Mouse (Mus musculus): Measurements from ENCODE around the gene Atpaf2. TPM values are rescaled to one million over a fixed set of nuclear protein-coding genes. Genes with fewer than 3 reads are reported as not detected.

The Atpaf2 gene
- polyA plus RNA-seq, 1 experiment from 2014 or later, result 51.6 TPM

Other genes starting within 250 kb of the Atpaf2 start
- 76.7 and 78.1 TPM in 2 replicates for gene Srebf1, start 195.9 kb downstream of the Atpaf2 start, polyA plus RNA-seq (2015; fragmentation: Nextera tagmentation; extraction: Ambion mirVana)
- 34.1 and 36.7 TPM in 2 replicates for gene Tom1l2, start 65.6 kb downstream of the Atpaf2 start, polyA plus RNA-seq (2015; fragmentation: Nextera tagmentation; extraction: Ambion mirVana)
- gene Drc3, start 65.1 kb downstream of the Atpaf2 start, polyA plus RNA-seq (2015; fragmentation: Nextera tagmentation; extraction: Ambion mirVana), result 10.5 and 20.0 TPM in 2 replicates
- 29.5 and 30.7 TPM in 2 replicates for gene Gid4, start 1.3 kb downstream of the Atpaf2 start, polyA plus RNA-seq (2015; fragmentation: Nextera tagmentation; extraction: Ambion mirVana)
- 100 and 106 TPM in 2 replicates for gene Drg2, start 36.1 kb upstream of the Atpaf2 start, polyA plus RNA-seq (2015; fragmentation: Nextera tagmentation; extraction: Ambion mirVana)
- 0.38 and 0.43 TPM in 2 replicates for gene Myo15, start 50.9 kb upstream of the Atpaf2 start, polyA plus RNA-seq (2015; fragmentation: Nextera tagmentation; extraction: Ambion mirVana)
- gene Alkbh5, start 117.9 kb upstream of the Atpaf2 start, polyA plus RNA-seq (2015; fragmentation: Nextera tagmentation; extraction: Ambion mirVana), result 36.8 and 38.6 TPM in 2 replicates

Measured in embryonic facial prominence, embryonic 15.5 days (tissue).